Mouse (Mus musculus) forebrain, embryonic 16.5 days (tissue): ENCODE results near the gene Fbxo22. TPM values are rescaled to one million over a fixed set of nuclear protein-coding genes. Genes with fewer than 3 reads are reported as not detected.
"Not testable (repeated sequence)": the region's sequence is repeated elsewhere in the genome, so short reads cannot be mapped to it uniquely, and the experiment has no call there.

Source experiments
- ATAC-seq: fragments of 200-750 bp; cut with Nextera tagmentation; 2 replicates; pipeline ENCODE4 v1.8.0; 2017; ENCODE audit warnings: mild to moderate bottlenecking, moderate library complexity
- H3K27ac ChIP-seq: fragments of 300-500 bp; sonication (generic); 2 replicates; pipeline ENCODE4 v1.5.1; 2014; ENCODE audit warnings: low read length, control low read depth
- H3K27me3 ChIP-seq: fragments of 300-500 bp; sonication (generic); replicated peaks from 2 replicates; pipeline ENCODE4 v1.6.1; 2014; ENCODE audit warnings: low read length; ENCODE audit not compliant: control insufficient read depth, insufficient read depth
- H3K36me3 ChIP-seq: fragments of 300-500 bp; sonication (generic); 2 replicates; pipeline ENCODE4 v1.6.1; 2014; ENCODE audit not compliant: control insufficient read depth, insufficient read depth
- H3K4me1 ChIP-seq: fragments of 300-500 bp; sonication (generic); replicated peaks from 2 replicates; pipeline ENCODE4 v1.6.1; 2014; ENCODE audit warnings: low read length; ENCODE audit not compliant: control insufficient read depth, insufficient read depth
- H3K4me2 ChIP-seq: fragments of 300-500 bp; sonication (generic); 2 replicates; pipeline ENCODE4 v1.6.1; 2014; ENCODE audit warnings: mild to moderate bottlenecking, low read length, control low read depth
- H3K4me3 ChIP-seq: fragments of 300-500 bp; sonication (generic); replicated peaks from 2 replicates; pipeline ENCODE4 v1.5.1; 2014; ENCODE audit warnings: mild to moderate bottlenecking, low read length, control low read depth
- H3K9ac ChIP-seq: fragments of 300-500 bp; sonication (generic); replicated peaks from 2 replicates; pipeline ENCODE4 v1.6.1; 2014; ENCODE audit warnings: low read depth, low read length, control low read depth
- H3K9me3 ChIP-seq: fragments of 300-500 bp; sonication (generic); 2 replicates; pipeline ENCODE4 v1.6.1; 2016; ENCODE audit warnings: low read length; ENCODE audit not compliant: control insufficient read depth
- WGBS: fragments of 180-500 bp; shearing (Covaris S2); extraction: QIAGEN DNeasy Blood & Tissue Kit; methylation state at CpG from one replicate; pipeline ENCODE4 v1.1.7; 2014; 5-methylcytosine and 5-hydroxymethylcytosine counted together
- polyA plus RNA-seq: library from polyadenylated mRNA; unstranded; fragments of >200 nt; fragmentation: Nextera tagmentation; extraction: Ambion mirVana; gene quantifications from 2 replicates; pipeline ENCODE4 v1.2.1, GENCODE M21; 2015

The Fbxo22 gene
- polyA plus RNA-seq, 1 experiment from 2014 or later = 91.4 TPM

- no peak for ATAC-seq
- no peak overlapping the region for H3K4me2 ChIP-seq
- H3K9ac ChIP-seq = no peak overlapping the region
- H3K27me3 ChIP-seq = no peaks in the 10 kb centered on the region
- 86% methylated on average over 8 of the region's 8 CpGs for WGBS
- H3K4me3 ChIP-seq = no peak overlapping the region
- no peaks in the 10 kb centered on the region for H3K4me1 ChIP-seq
- H3K9me3 ChIP-seq = no peaks in the 10 kb centered on the region
- no peak overlapping the region for H3K27ac ChIP-seq
- no peaks in the 10 kb centered on the region for H3K36me3 ChIP-seq
These were observed 37.7 kb downstream of the Fbxo22 start for GRCm38 (mm10) chr9:55246440-55246839.

GRCm38 (mm10) chr9:55246918-55247317 is 38.2 kb downstream of the Fbxo22 start:
- no peaks in the 10 kb centered on the region for H3K36me3 ChIP-seq
- no peak overlapping the region for H3K4me3 ChIP-seq
- no peaks in the 10 kb centered on the region for H3K27me3 ChIP-seq
- no peaks in the 10 kb centered on the region for H3K4me1 ChIP-seq
- 97% methylated on average over 4 of the region's 4 CpGs for WGBS
- no peak for ATAC-seq
- no peak overlapping the region for H3K9ac ChIP-seq
- no peaks in the 10 kb centered on the region for H3K9me3 ChIP-seq
- no peak overlapping the region for H3K4me2 ChIP-seq
- no peak overlapping the region for H3K27ac ChIP-seq

GRCm38 (mm10) chr9:55248465-55248864 is 39.7 kb downstream of the Fbxo22 start:
- Histone ChIP-seq H3K36me3 (no peaks in the 10 kb centered on the region), H3K4me1 (no peaks in the 10 kb centered on the region), H3K9ac (no peak overlapping the region), H3K27ac (no peak overlapping the region), H3K4me3 (no peak overlapping the region), H3K9me3 (no peaks in the 10 kb centered on the region), H3K27me3 (no peaks in the 10 kb centered on the region), H3K4me2 (no peak overlapping the region)
- ATAC-seq = no peak
- 90% methylated on average over 4 of the region's 4 CpGs for WGBS

- WGBS = 90% methylated on average over 6 of the region's 6 CpGs
These were observed 42.0 kb downstream of the Fbxo22 start for GRCm38 (mm10) chr9:55250595-55251247.

GRCm38 (mm10) chr9:55252097-55252496 is 43.4 kb downstream of the Fbxo22 start:
- not testable (repeated sequence) for ATAC-seq, H3K9ac ChIP-seq, H3K27ac ChIP-seq, H3K27me3 ChIP-seq, H3K4me1 ChIP-seq, H3K36me3 ChIP-seq, H3K9me3 ChIP-seq, H3K4me2 ChIP-seq, H3K4me3 ChIP-seq
- 59% methylated on average over 2 of the region's 2 CpGs for WGBS

More at GRCm38 (mm10) chr9:55250595-55251247, 42.0 kb downstream of the Fbxo22 start:
- Histone ChIP-seq H3K36me3 (no peaks in the 10 kb centered on the region), H3K4me3 (no peak overlapping the region), H3K27me3 (no peaks in the 10 kb centered on the region), H3K9me3 (no peaks in the 10 kb centered on the region), H3K27ac (no peak overlapping the region), H3K4me2 (no peak overlapping the region), H3K9ac (no peak overlapping the region), H3K4me1 (no peaks in the 10 kb centered on the region)
- ATAC-seq = no peak

- ATAC-seq = no peak
- H3K27ac ChIP-seq = no peak overlapping the region
- H3K9me3 ChIP-seq = no peaks in the 10 kb centered on the region
- H3K36me3 ChIP-seq = no peaks in the 10 kb centered on the region
- H3K4me1 ChIP-seq = no peaks in the 10 kb centered on the region
- H3K9ac ChIP-seq = no peak overlapping the region
- WGBS = 68% methylated on average over 1 of the region's 1 CpGs
- H3K4me3 ChIP-seq = no peak overlapping the region
- no peak overlapping the region for H3K4me2 ChIP-seq
- H3K27me3 ChIP-seq = no peaks in the 10 kb centered on the region
These were observed 45.1 kb downstream of the Fbxo22 start for GRCm38 (mm10) chr9:55253849-55254248.

GRCm38 (mm10) chr9:55255056-55255455 is 46.3 kb downstream of the Fbxo22 start:
- ATAC-seq = no peak
- 93% methylated on average over 5 of the region's 5 CpGs for WGBS

GRCm38 (mm10) chr9:55255604-55256003 is 46.9 kb downstream of the Fbxo22 start:
- H3K36me3 ChIP-seq = no peaks in the 10 kb centered on the region
- no peak overlapping the region for H3K4me2 ChIP-seq
- no peaks in the 10 kb centered on the region for H3K9me3 ChIP-seq
- no peak overlapping the region for H3K4me3 ChIP-seq
- 71% methylated on average over 4 of the region's 4 CpGs for WGBS
- ATAC-seq = no peak
- no peaks in the 10 kb centered on the region for H3K4me1 ChIP-seq
- no peaks in the 10 kb centered on the region for H3K27me3 ChIP-seq
- H3K27ac ChIP-seq = no peak overlapping the region
- H3K9ac ChIP-seq = no peak overlapping the region

More at GRCm38 (mm10) chr9:55255056-55255455, 46.3 kb downstream of the Fbxo22 start:
- Histone ChIP-seq H3K4me1 (no peaks in the 10 kb centered on the region), H3K4me3 (no peak overlapping the region), H3K36me3 (no peaks in the 10 kb centered on the region), H3K9me3 (no peaks in the 10 kb centered on the region), H3K9ac (no peak overlapping the region), H3K27ac (no peak overlapping the region), H3K4me2 (no peak overlapping the region), H3K27me3 (no peaks in the 10 kb centered on the region)

- no peaks in the 10 kb centered on the region for H3K27me3 ChIP-seq
- WGBS = 80% methylated on average over 2 of the region's 2 CpGs
- no peaks in the 10 kb centered on the region for H3K4me1 ChIP-seq
- H3K9ac ChIP-seq = no peak overlapping the region
- no peak overlapping the region for H3K27ac ChIP-seq
- no peak overlapping the region for H3K4me3 ChIP-seq
- no peaks in the 10 kb centered on the region for H3K9me3 ChIP-seq
- no peak overlapping the region for H3K4me2 ChIP-seq
- H3K36me3 ChIP-seq = no peaks in the 10 kb centered on the region
- ATAC-seq = no peak
These were observed 48.4 kb downstream of the Fbxo22 start for GRCm38 (mm10) chr9:55257105-55257504.

GRCm38 (mm10) chr9:55259741-55260140 is 51.0 kb downstream of the Fbxo22 start:
- ATAC-seq = no peak
- 59% methylated on average over 6 of the region's 6 CpGs for WGBS

More at GRCm38 (mm10) chr9:55259741-55260140, 51.0 kb downstream of the Fbxo22 start:
- Histone ChIP-seq H3K36me3 (no peaks in the 10 kb centered on the region), H3K27me3 (no peaks in the 10 kb centered on the region), H3K4me1 (no peaks in the 10 kb centered on the region), H3K4me3 (no peak overlapping the region), H3K4me2 (no peak overlapping the region), H3K27ac (no peak overlapping the region), H3K9me3 (no peaks in the 10 kb centered on the region), H3K9ac (no peak overlapping the region)
